ENCODE assay signal across 9 mouse cellular contexts in the genomic region with DNA sequence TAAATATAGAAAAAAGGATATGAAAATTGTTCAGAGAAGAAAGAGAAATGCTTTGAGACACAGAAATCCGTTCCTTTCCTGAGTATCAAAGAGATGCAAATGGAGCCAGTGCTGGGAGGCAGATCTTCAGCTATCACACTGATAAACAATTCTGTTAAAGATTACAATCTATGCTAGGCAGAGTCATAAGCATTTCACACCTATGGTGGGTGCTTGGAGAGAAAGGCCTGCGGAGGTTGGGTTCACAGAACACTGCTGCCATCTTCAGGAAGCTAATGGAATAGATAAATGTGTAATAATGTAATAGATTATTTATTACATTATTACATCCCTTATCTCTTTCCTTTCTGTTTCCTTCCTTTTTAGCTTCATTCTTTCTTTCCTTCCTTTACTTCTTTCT.
DNase-seq lines count a peak whose midpoint lies in the region; ATAC-seq and TF ChIP-seq lines count a peak whose summit lies in the region.
"Had no signal": no experiment of that assay in that cellular context is flagged by ENCODE, and none has a peak within 500 bp of the region (broad histone marks: within the 10 kb centered on the region; RNA-seq: fewer than 3 reads in every experiment).

No protein-coding gene starts in this region.

- WGBS in liver, embryonic 14.5 days (ENCODE audit: insufficient replicate concordance): 16% methylated on average over 2 of the region's 2 CpGs
- WGBS in liver, embryonic 12.5 days (ENCODE audit: insufficient replicate concordance): 14% methylated on average over 2 of the region's 2 CpGs

- peak; percentile 13 for DNase-seq in adrenal gland, postnatal 14 days
- no peak for DNase-seq in adrenal gland, adult 18-20 months (ENCODE audit: low spot score in 2 of 2)
- DNase-seq in liver, embryonic 14.5 days (ENCODE audit: low read depth in 3 of 3, low spot score in 3 of 3): no peak
- peak; percentile 4 to 25 for DNase-seq in cerebellum, adult 18-20 months
- DNase-seq in kidney, postnatal 36 days: peak; percentile 4 to 8
- DNase-seq in natural killer cell, adult 2 months (ENCODE audit: low spot score in 2 of 2): peak; percentile 1 to 6
- no peak for DNase-seq in gastrocnemius, postnatal 14 days

- TF ChIP-seq EP300 in liver, embryonic 14.5 days (IDR thresholded peaks at IDR 0.05; ENCODE audit: low read depth): no peak

- H3K4me3 ChIP-seq in liver, embryonic 14.5 days (ENCODE audit: insufficient read depth in 1 of 2, low read depth in 2 of 2, low read length in 2 of 2): no peak overlapping the region
- no peak overlapping the region for H3K4me3 ChIP-seq in liver, embryonic 12.5 days
- H3K4me3 ChIP-seq: heart, embryonic 13.5 days had no signal

- no peak overlapping the region for H3K4me2 ChIP-seq in liver, embryonic 14.5 days (ENCODE audit: low read depth)
- no peak overlapping the region for H3K4me2 ChIP-seq in liver, embryonic 12.5 days
- H3K4me2 ChIP-seq: heart, embryonic 13.5 days had no signal

- no peaks in the 10 kb centered on the region for H3K9me3 ChIP-seq in liver, embryonic 14.5 days (ENCODE audit: control insufficient read depth, low read length)
- H3K9me3 ChIP-seq in liver, embryonic 12.5 days (replicated peaks): no peaks in the 10 kb centered on the region
- H3K9me3 ChIP-seq: heart, embryonic 13.5 days had no signal

- intact Hi-C loops in gastrocnemius, postnatal 14 days (cut with DNase I; ENCODE audit: low total_unique reads): loop anchor here (5.0 kb wide), 1 partner anchor 824 kb away; no protein-coding TSS in a partner anchor

- no peaks in the 10 kb centered on the region for H3K4me1 ChIP-seq in liver, embryonic 14.5 days (replicated peaks; ENCODE audit: control insufficient read depth in 2 of 2, insufficient read depth in 2 of 2, low read length in 1 of 2)
- no peaks in the 10 kb centered on the region for H3K4me1 ChIP-seq in liver, embryonic 12.5 days
- H3K4me1 ChIP-seq: heart, embryonic 13.5 days had no signal

- no peak overlapping the region for H3K27ac ChIP-seq in liver, embryonic 14.5 days
- no peak overlapping the region for H3K27ac ChIP-seq in liver, embryonic 12.5 days
- H3K27ac ChIP-seq: heart, embryonic 13.5 days had no signal

- no peak overlapping the region for H3K9ac ChIP-seq in liver, embryonic 14.5 days (replicated peaks)
- no peak overlapping the region for H3K9ac ChIP-seq in liver, embryonic 12.5 days
- H3K9ac ChIP-seq: heart, embryonic 13.5 days had no signal

- no peak for ATAC-seq in liver, embryonic 14.5 days (ENCODE audit: insufficient read depth)
- ATAC-seq in liver, embryonic 12.5 days: no peak

- no peaks in the 10 kb centered on the region for H3K36me3 ChIP-seq in liver, embryonic 14.5 days (replicated peaks; ENCODE audit: control insufficient read depth, insufficient read depth, low read depth)
- H3K36me3 ChIP-seq in liver, embryonic 12.5 days: no peaks in the 10 kb centered on the region
- H3K36me3 ChIP-seq: heart, embryonic 13.5 days had no signal

- peak; percentile 30; the same call in 1 of the 2 replicates for TF ChIP-seq CTCF in liver, embryonic 14.5 days (IDR thresholded peaks at IDR 0.05; ENCODE audit: low read depth)

- H3K27me3 ChIP-seq in liver, embryonic 14.5 days (ENCODE audit: control insufficient read depth, insufficient read depth, low read length): no peaks in the 10 kb centered on the region; the same call in 1 of the 2 replicates
- H3K27me3 ChIP-seq in liver, embryonic 12.5 days (replicated peaks): 0 out of 2 replicates have a peak, but pooled peaks cover 6% of the 10 kb centered on the region

Comparison
In these comparisons a context has a peak if more than half of its experiments do, and no peak if none do; other contexts are left out.
1. DNase-seq: peak in adrenal gland, postnatal 14 days (single experiment), cerebellum, adult 18-20 months (2 of 2), kidney, postnatal 36 days (2 of 2) and natural killer cell, adult 2 months (2 of 2); none in adrenal gland, adult 18-20 months (0 of 2), liver, embryonic 14.5 days (0 of 3) and gastrocnemius, postnatal 14 days (single experiment).